Mouse (Mus musculus): ENCODE measurements around the gene Arl8a. TPM values are rescaled to one million over a fixed set of nuclear protein-coding genes. Genes with fewer than 3 reads are reported as not detected.
A peak's percentile ranks its signal among the peaks of the same experiment; 100 is the strongest.

The Arl8a gene
- polyA plus RNA-seq, 1 experiment from 2014 or later: 72.2 TPM

- peaks cover 12% of the 10 kb centered on the region for H3K4me1 ChIP-seq (ENCODE audit: control insufficient read depth, insufficient read depth, low read length)
- no peak overlapping the region for H3K9ac ChIP-seq (ENCODE audit: low read length)
- H3K36me3 ChIP-seq (ENCODE audit: control insufficient read depth, insufficient read depth, low read length): no peaks in the 10 kb centered on the region
- H3K4me3 ChIP-seq (ENCODE audit: low read depth, low read length): no peak overlapping the region
- no peak overlapping the region for H3K27ac ChIP-seq (ENCODE audit: low read depth, low read length)
- DNase-seq (ENCODE audit: low spot score, missing footprints): no peak
- H3K27me3 ChIP-seq (ENCODE audit: control insufficient read depth, insufficient read depth, low read length): no peaks in the 10 kb centered on the region
- no peaks in the 10 kb centered on the region for H3K9me3 ChIP-seq (ENCODE audit: control insufficient read depth, low read length)
- 19% methylated on average over 5 of the region's 5 CpGs for WGBS
- ATAC-seq (ENCODE audit: low FRiP score): no peak
- no peak overlapping the region for H3K4me2 ChIP-seq
Measured at GRCm38 (mm10) chr1:135198412-135198811, 51.8 kb downstream of the Arl8a start.

GRCm38 (mm10) chr1:135199014-135199819 lies 52.6 kb downstream of the Arl8a start:
- Histone ChIP-seq H3K27ac (ENCODE audit: low read depth, low read length) (0 out of 2 replicates have a peak overlapping the region, but pooled peaks have one; percentile 2), H3K9ac (ENCODE audit: low read length) (peak overlapping the region; percentile 56)

GRCm38 (mm10) chr1:135200400-135200799 lies 53.8 kb downstream of the Arl8a start:
- no peak for DNase-seq (ENCODE audit: low spot score, missing footprints)
- Histone ChIP-seq H3K27ac (ENCODE audit: low read depth, low read length) (no peak overlapping the region), H3K9me3 (ENCODE audit: control insufficient read depth, low read length) (no peaks in the 10 kb centered on the region), H3K4me2 (no peak overlapping the region), H3K4me3 (ENCODE audit: low read depth, low read length) (no peak overlapping the region), H3K36me3 (ENCODE audit: control insufficient read depth, insufficient read depth, low read length) (no peaks in the 10 kb centered on the region), H3K9ac (ENCODE audit: low read length) (no peak overlapping the region), H3K4me1 (ENCODE audit: control insufficient read depth, insufficient read depth, low read length) (peaks cover 14% of the 10 kb centered on the region), H3K27me3 (ENCODE audit: control insufficient read depth, insufficient read depth, low read length) (no peaks in the 10 kb centered on the region)
- WGBS: 79% methylated on average over 4 of the region's 4 CpGs
- ATAC-seq (ENCODE audit: low FRiP score): no peak

More at GRCm38 (mm10) chr1:135199014-135199819, 52.6 kb downstream of the Arl8a start:
- Histone ChIP-seq H3K27me3 (ENCODE audit: control insufficient read depth, insufficient read depth, low read length) (no peaks in the 10 kb centered on the region), H3K36me3 (ENCODE audit: control insufficient read depth, insufficient read depth, low read length) (no peaks in the 10 kb centered on the region), H3K4me2 (peak overlapping the region; percentile 41), H3K4me3 (ENCODE audit: low read depth, low read length) (0 out of 2 replicates have a peak overlapping the region, but pooled peaks have one; percentile 17), H3K9me3 (ENCODE audit: control insufficient read depth, low read length) (no peaks in the 10 kb centered on the region), H3K4me1 (ENCODE audit: control insufficient read depth, insufficient read depth, low read length) (peaks cover 12% of the 10 kb centered on the region)
- DNase-seq (ENCODE audit: low spot score, missing footprints): peak; percentile 93
- WGBS: 2% methylated on average over 21 of the region's 21 CpGs
- ATAC-seq (ENCODE audit: low FRiP score): peak; percentile 88

GRCm38 (mm10) chr1:135204196-135205126 lies 57.8 kb downstream of the Arl8a start:
- Histone ChIP-seq H3K9ac (ENCODE audit: low read length) (no peak overlapping the region), H3K27ac (ENCODE audit: low read depth, low read length) (no peak overlapping the region)
- 32% methylated on average over 12 of the region's 12 CpGs for WGBS

GRCm38 (mm10) chr1:135205257-135205656 lies 58.6 kb downstream of the Arl8a start:
- no peaks in the 10 kb centered on the region for H3K27me3 ChIP-seq (ENCODE audit: control insufficient read depth, insufficient read depth, low read length)
- H3K27ac ChIP-seq (ENCODE audit: low read depth, low read length): no peak overlapping the region
- no peak overlapping the region for H3K4me2 ChIP-seq
- no peak overlapping the region for H3K4me3 ChIP-seq (ENCODE audit: low read depth, low read length)
- WGBS: 51% methylated on average over 4 of the region's 4 CpGs
- no peak for ATAC-seq (ENCODE audit: low FRiP score)
- H3K36me3 ChIP-seq (ENCODE audit: control insufficient read depth, insufficient read depth, low read length): no peaks in the 10 kb centered on the region
- no peaks in the 10 kb centered on the region for H3K9me3 ChIP-seq (ENCODE audit: control insufficient read depth, low read length)
- H3K9ac ChIP-seq (ENCODE audit: low read length): no peak overlapping the region
- no peak for DNase-seq (ENCODE audit: low spot score, missing footprints)
- H3K4me1 ChIP-seq (ENCODE audit: control insufficient read depth, insufficient read depth, low read length): peaks cover 2% of the 10 kb centered on the region; the same call in 1 of the 2 replicates

More at GRCm38 (mm10) chr1:135204196-135205126, 57.8 kb downstream of the Arl8a start:
- DNase-seq (ENCODE audit: low spot score, missing footprints) (no peak), ATAC-seq (ENCODE audit: low FRiP score) (0 out of 2 replicates have a peak, but pooled peaks have one; percentile 22)
- Histone ChIP-seq H3K27me3 (ENCODE audit: control insufficient read depth, insufficient read depth, low read length) (no peaks in the 10 kb centered on the region), H3K4me3 (ENCODE audit: low read depth, low read length) (no peak overlapping the region), H3K9me3 (ENCODE audit: control insufficient read depth, low read length) (no peaks in the 10 kb centered on the region), H3K4me1 (ENCODE audit: control insufficient read depth, insufficient read depth, low read length) (peaks cover 3% of the 10 kb centered on the region; the same call in 1 of the 2 replicates), H3K36me3 (ENCODE audit: control insufficient read depth, insufficient read depth, low read length) (no peaks in the 10 kb centered on the region), H3K4me2 (no peak overlapping the region)

Other genes with a start within 250 kb of the Arl8a start
- gene Ppp1r12b, start 190.9 kb upstream of the Arl8a start, polyA plus RNA-seq (2014; fragmentation: Nextera tagmentation; extraction: Ambion mirVana): 7.5 and 9.2 TPM in 2 replicates
- 48.2 and 54.0 TPM in 2 replicates for gene Ube2t, start 184.3 kb upstream of the Arl8a start, polyA plus RNA-seq (2014; fragmentation: Nextera tagmentation; extraction: Ambion mirVana)
- gene Lgr6, start 41.5 kb upstream of the Arl8a start, polyA plus RNA-seq (2014; fragmentation: Nextera tagmentation; extraction: Ambion mirVana): 0.12 and 0.15 TPM in 2 replicates
- 1.4 and 1.6 TPM in 2 replicates for gene Ptpn7, start 14.1 kb upstream of the Arl8a start, polyA plus RNA-seq (2014; fragmentation: Nextera tagmentation; extraction: Ambion mirVana)
- not detected in 2 replicates for gene Gpr37l1, start 20.9 kb downstream of the Arl8a start, polyA plus RNA-seq (2014; fragmentation: Nextera tagmentation; extraction: Ambion mirVana)
- 0.21 and 0.42 TPM in 2 replicates for gene Elf3, start 111.7 kb downstream of the Arl8a start, polyA plus RNA-seq (2014; fragmentation: Nextera tagmentation; extraction: Ambion mirVana)
- 95.8 and 96.2 TPM in 2 replicates for gene Rnpep, start 137.3 kb downstream of the Arl8a start, polyA plus RNA-seq (2014; fragmentation: Nextera tagmentation; extraction: Ambion mirVana)
- gene Timm17a, start 167.0 kb downstream of the Arl8a start, polyA plus RNA-seq (2014; fragmentation: Nextera tagmentation; extraction: Ambion mirVana): 177 and 180 TPM in 2 replicates
- gene Lmod1, start 178.0 kb downstream of the Arl8a start, polyA plus RNA-seq (2014; fragmentation: Nextera tagmentation; extraction: Ambion mirVana): 0.39 and 0.81 TPM in 2 replicates
- 46.5 and 47.2 TPM in 2 replicates for gene Shisa4, start 228.4 kb downstream of the Arl8a start, polyA plus RNA-seq (2014; fragmentation: Nextera tagmentation; extraction: Ambion mirVana)

Data from midbrain, embryonic 11.5 days (tissue).